Mouse (Mus musculus): ENCODE data around the gene Sectm1b.
A peak's percentile ranks its signal among the peaks of the same experiment; 100 is the strongest.
"Not testable (repeated sequence)": the region's sequence is repeated elsewhere in the genome, so short reads cannot be mapped to it uniquely, and the experiment has no call there.

Gene Sectm1b

GRCm38 (mm10) chr11:121069662-121070061 is 6.3 kb upstream of the Sectm1b start:
- DNase-seq (ENCODE audit: low spot score in 2 of 2), result not testable (repeated sequence)

- no peak for DNase-seq (ENCODE audit: low spot score in 2 of 2)
These were observed 4.5 kb upstream of the Sectm1b start for GRCm38 (mm10) chr11:121067895-121068294.

GRCm38 (mm10) chr11:121064197-121064596 is 828 bp upstream of the Sectm1b start:
- DNase-seq (ENCODE audit: low spot score in 2 of 2), result no peak

GRCm38 (mm10) chr11:121061615-121062014 is 1.8 kb downstream of the Sectm1b start:
- no peak for DNase-seq (ENCODE audit: low spot score in 2 of 2)

- DNase-seq (ENCODE audit: low spot score in 2 of 2), result not testable (repeated sequence)
These were observed 2.8 kb downstream of the Sectm1b start for GRCm38 (mm10) chr11:121060401-121061067.

- DNase-seq (ENCODE audit: low spot score in 2 of 2), result no peak
These were observed 3.9 kb downstream of the Sectm1b start for GRCm38 (mm10) chr11:121059471-121059870.

- no peak for DNase-seq (ENCODE audit: low spot score in 2 of 2)
These were observed 4.4 kb downstream of the Sectm1b start for GRCm38 (mm10) chr11:121058956-121059355.

GRCm38 (mm10) chr11:121058122-121058521 is 5.2 kb downstream of the Sectm1b start:
- no peak for DNase-seq (ENCODE audit: low spot score in 2 of 2)

- DNase-seq (ENCODE audit: low spot score in 2 of 2), result no peak
These were observed 6.7 kb downstream of the Sectm1b start for GRCm38 (mm10) chr11:121056536-121057236.

GRCm38 (mm10) chr11:121053536-121053935 is 9.8 kb downstream of the Sectm1b start:
- peak; percentile 52 to 74 for DNase-seq (ENCODE audit: low spot score in 2 of 2)

- no peak for DNase-seq (ENCODE audit: low spot score in 2 of 2)
These were observed 11.0 kb downstream of the Sectm1b start for GRCm38 (mm10) chr11:121052387-121052786.

- no peak for DNase-seq (ENCODE audit: low spot score in 2 of 2)
These were observed 11.6 kb downstream of the Sectm1b start for GRCm38 (mm10) chr11:121051793-121052192.

GRCm38 (mm10) chr11:121049840-121050239 is 13.5 kb downstream of the Sectm1b start:
- DNase-seq (ENCODE audit: low spot score in 2 of 2), result no peak

- no peak for DNase-seq (ENCODE audit: low spot score in 2 of 2)
These were observed 15.5 kb downstream of the Sectm1b start for GRCm38 (mm10) chr11:121047826-121048399.

- DNase-seq (ENCODE audit: low spot score in 2 of 2), result no peak
These were observed 18.1 kb downstream of the Sectm1b start for GRCm38 (mm10) chr11:121045286-121045685.

GRCm38 (mm10) chr11:121043025-121043424 is 20.3 kb downstream of the Sectm1b start:
- not testable (repeated sequence) for DNase-seq (ENCODE audit: low spot score in 2 of 2)

GRCm38 (mm10) chr11:121042480-121042879 is 20.9 kb downstream of the Sectm1b start:
- no peak for DNase-seq (ENCODE audit: low spot score in 2 of 2)

GRCm38 (mm10) chr11:121041636-121042035 is 21.7 kb downstream of the Sectm1b start:
- DNase-seq (ENCODE audit: low spot score in 2 of 2), result no peak

- DNase-seq (ENCODE audit: low spot score in 2 of 2), result peak; percentile 58 to 78
These were observed 22.2 kb downstream of the Sectm1b start for GRCm38 (mm10) chr11:121041212-121041611.

- DNase-seq (ENCODE audit: low spot score in 2 of 2), result no peak
These were observed 24.1 kb downstream of the Sectm1b start, which contains the start of gene Cd7 for GRCm38 (mm10) chr11:121039302-121039701. TSS of gene Cd7 (minus strand) at chr11:121039418.

GRCm38 (mm10) chr11:121038366-121039240 is 24.8 kb downstream of the Sectm1b start:
- DNase-seq (ENCODE audit: low spot score in 2 of 2), result no peak

GRCm38 (mm10) chr11:121033118-121033517 is 30.3 kb downstream of the Sectm1b start:
- no peak for DNase-seq (ENCODE audit: low spot score in 2 of 2)
